Mouse (Mus musculus): Measurements from ENCODE around the gene Cdkn1a.

The Cdkn1a gene

DNA sequence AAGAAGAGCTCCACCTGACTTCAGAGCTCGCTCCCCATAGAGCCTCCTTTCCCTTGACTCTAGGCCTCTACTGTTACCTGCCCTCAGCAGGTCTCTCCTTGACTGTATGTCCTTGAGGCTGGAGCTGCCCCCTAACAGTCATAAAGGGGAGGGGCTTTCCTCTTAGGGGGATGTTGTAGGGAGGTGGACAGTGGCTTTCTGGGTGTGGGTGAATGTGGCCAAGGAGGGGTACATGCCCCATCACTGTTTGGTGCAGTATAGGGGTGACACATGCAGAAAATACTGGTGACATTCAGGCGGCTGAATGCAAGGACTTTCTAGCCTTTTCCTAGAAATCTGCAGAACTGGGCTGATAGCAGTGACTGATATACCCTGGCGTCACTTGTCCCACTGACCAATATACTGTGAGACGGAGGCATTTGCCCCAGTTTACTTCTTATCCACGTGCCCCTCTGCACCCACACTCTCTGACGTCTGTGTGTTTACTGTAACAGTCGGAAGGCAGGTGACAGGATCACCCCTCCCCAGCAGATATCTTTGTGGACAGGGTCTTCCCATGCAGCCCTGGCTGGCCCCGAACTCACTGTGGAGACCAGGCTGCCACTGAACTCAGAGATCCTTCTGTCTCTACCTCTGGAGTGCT is 26.4 kb downstream of the Cdkn1a start:
- no peak for DNase-seq (ENCODE audit: low spot score)

DNA sequence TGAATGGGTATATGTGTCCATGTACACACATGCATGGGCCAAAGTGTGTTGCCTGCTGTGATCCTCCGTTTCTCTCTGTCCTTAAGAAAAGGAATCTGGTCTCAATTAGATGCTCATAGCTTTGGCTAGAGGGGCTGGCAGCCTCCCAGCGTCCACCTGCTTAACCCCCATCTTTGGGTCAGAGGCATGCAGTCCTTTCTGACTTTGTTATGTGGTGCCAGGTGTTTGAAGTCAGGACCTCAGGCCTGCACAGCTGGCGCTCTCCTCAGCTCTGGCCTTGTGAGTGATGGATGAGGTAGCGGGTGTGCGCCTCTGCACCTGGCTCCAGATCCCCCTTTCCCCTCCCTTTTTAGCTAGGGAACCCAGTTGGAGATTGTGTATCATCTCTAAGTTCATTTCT is 27.3 kb downstream of the Cdkn1a start:
- peak; percentile 62 for DNase-seq (ENCODE audit: low spot score)

GRCm38 (mm10) chr17:29120666-29121065 is 29.9 kb downstream of the Cdkn1a start:
- no peak for DNase-seq (ENCODE audit: low spot score)

DNA sequence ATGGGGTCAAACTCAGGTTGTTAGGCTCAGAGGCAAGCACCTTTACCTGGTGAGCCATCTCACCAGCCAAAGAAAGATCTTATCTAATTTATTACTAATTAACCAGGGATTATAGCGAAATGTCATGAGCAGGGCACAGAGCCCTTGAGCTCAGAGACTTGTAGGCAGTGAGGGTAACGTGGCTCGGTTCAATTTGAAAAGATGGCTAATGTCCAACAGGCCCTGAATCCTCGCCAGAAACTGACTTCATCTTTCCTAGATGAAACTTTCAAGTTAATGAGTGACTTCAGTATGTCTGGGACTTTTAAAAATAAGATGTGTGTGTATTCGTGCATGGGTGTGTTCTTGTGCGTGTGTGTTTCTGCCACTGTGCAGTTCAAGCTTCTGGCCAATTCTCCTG is 32.0 kb downstream of the Cdkn1a start:
- no peak for DNase-seq (ENCODE audit: low spot score)

DNA sequence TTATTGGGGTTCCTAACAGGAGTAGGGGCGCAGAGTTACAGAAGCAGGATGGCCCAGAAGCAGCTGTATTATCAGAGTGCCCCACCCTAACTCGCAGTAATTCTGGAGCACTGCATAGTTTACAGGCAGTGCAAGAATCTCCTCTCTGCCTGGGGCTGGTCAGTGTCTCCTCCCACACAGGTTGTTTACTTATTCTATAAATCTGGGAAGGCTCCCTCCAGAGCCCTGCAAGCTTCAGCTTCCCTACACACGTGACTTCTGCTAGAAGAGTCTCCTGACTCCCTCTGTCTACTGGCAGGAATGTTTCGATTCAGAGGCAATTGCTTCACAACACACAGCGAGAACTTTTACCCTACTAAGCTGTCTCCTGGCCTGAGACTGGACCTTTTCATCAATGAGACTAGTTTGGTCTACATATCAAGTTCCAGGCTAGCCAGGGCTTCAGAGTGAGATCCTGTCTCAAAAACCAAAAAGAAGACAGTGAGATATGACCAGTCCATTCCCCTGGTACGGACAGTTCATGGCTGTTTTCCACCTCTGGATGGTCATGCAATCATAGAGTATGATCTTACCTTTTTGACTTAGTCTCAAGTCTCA is 32.9 kb downstream of the Cdkn1a start:
- peak; percentile 15 for DNase-seq (ENCODE audit: low spot score)

DNA sequence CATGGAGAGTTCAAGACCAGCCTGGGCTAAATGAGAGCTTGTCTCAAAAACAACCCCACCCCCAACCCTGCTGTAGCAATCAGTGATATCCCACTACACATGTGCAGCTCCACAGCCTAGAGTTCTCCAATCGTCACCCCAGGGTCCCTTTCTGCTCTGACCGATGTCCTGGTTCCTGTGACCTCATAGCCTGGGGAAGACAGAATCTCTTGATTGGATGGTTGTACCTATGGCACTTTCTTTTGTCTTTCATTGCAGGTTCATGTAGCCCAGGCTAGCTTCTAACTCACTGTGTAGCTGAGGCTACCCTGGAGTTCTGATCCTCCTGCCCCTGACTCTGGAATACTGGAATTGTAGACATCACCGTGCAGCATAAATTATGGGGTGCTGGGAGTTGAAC is 35.8 kb downstream of the Cdkn1a start:
- DNase-seq (ENCODE audit: low spot score) = no peak

DNA sequence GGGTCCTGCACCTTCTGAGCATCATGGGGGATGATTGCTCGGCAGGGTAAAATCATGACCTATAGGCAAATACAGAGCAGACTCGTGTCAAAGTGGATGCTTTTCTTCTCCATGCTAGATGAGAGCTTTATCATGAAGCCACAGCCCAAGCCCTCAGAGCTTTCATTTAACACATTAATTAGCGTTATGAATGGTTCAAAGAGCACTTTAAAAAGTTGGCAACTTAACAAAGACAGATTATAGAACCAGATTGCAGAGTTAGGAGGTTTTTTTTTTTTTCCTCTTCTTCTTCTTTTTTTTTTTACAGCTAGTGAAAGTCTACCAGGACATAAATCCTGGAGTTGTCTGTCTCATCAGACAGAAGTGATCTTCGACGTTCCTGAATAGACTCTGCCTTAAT is 38.6 kb downstream of the Cdkn1a start:
- DNase-seq (ENCODE audit: low spot score) = no peak

DNA sequence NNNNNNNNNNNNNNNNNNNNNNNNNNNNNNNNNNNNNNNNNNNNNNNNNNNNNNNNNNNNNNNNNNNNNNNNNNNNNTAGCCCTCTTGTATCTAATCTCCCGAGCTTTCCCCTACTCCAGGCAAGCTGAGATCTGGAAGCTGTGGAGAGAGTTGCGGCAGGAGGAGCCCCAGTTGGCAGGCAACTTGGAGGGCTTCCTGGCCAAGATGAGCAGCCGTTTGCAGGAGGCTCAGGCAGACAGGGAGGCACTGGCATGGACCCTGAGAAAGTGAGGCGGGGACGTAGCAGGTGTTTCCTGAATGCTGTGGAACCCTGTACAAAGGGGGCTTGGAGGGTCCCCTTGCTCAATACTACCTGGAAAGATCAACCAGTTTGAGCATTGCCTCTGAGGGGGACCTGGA is 44.3 kb downstream of the Cdkn1a start:
- no peak for DNase-seq (ENCODE audit: low spot score)

GRCm38 (mm10) chr17:29136236-29136635 is 45.5 kb downstream of the Cdkn1a start:
- no peak for DNase-seq (ENCODE audit: low spot score)

DNA sequence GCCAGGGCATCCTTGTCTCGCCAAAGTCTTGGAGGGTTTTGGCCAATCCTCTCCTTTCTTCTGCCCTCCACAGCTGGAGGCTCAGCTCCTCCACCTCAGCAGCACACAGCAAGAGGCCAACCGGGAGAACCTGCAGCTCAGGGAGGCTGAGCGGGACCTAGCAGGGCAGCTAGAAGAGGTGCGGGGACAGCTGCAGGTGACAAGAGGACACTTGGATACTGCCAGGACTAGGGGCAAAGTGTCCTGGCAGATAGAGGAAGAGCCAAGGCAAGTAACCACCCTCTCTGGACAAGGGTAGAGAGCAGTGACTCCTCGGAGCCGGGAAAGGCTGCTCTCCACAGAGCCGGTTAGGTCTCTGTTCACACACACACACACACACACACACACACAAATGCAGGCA is 47.1 kb downstream of the Cdkn1a start:
- DNase-seq (ENCODE audit: low spot score) = no peak

GRCm38 (mm10) chr17:29141577-29141976 is 50.8 kb downstream of the Cdkn1a start:
- DNase-seq (ENCODE audit: low spot score) = no peak

DNA sequence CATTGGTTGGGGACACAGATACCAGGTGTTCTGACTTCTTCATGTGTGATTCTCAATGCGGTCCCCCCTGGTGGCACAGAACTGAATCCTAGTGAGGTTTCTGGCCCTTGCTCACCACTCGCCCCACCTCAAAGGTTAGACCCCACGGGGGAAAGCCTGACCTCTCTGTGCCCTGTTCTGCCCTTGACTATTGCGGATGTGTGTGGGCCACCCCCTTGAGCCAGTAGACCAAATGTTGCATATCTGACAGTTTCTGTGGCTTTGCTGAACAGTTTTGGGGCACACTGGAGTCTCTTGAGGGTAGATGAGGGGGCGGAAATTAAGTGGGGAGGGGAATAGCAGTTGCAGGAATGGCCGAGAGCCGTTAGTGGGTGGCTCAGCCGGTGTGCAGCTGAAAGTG is 52.5 kb downstream of the Cdkn1a start:
- DNase-seq (ENCODE audit: low spot score) = no peak

GRCm38 (mm10) chr17:29145101-29145500 is 54.3 kb downstream of the Cdkn1a start:
- no peak for DNase-seq (ENCODE audit: low spot score)

DNA sequence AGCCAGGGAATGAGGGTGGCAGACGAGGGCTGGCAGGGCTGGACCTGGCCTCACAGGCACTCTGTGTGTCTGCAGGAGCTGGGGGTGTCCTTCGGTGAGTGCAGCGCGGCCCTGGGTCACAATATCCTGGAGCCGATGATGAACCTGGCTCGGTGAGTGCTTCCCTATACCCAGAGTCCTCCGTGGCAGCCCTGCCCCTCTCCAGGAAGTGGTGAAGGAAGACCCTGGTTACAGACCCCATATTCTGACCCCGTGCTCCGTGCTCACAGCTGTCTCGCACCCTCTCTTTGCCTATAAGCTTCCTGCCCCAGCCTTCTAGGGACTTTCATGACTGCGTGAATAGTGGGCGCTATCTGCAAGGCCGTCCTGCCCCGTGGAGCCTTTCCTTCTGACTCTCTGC is 56.5 kb downstream of the Cdkn1a start:
- no peak for DNase-seq (ENCODE audit: low spot score)

DNA sequence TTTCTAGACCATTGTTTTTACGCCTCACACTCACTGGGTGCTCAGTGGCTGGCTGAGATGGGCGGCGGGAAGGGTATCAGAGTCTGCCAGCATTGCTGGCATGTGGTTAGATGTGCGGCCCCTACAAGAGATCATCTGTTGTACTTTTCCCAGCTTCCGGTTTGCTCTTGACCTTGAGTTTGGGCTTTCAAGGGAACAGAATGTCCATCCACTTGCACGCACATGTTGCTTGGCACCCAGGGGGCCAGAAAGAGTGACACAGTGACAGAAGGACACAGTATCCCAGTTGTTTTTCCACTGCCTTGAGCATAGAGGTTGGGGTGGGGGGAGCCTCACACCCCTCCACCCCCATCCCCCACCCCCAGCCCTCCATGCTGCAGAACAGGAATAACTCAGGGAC is 57.0 kb downstream of the Cdkn1a start:
- no peak for DNase-seq (ENCODE audit: low spot score)

- DNase-seq (ENCODE audit: low spot score) = no peak
These were observed 59.0 kb downstream of the Cdkn1a start for GRCm38 (mm10) chr17:29149766-29150165.

All from embryo, embryonic 10.5 days (tissue).